Mouse (Mus musculus): ENCODE measurements around the gene Kynu. TPM values are rescaled to one million over a fixed set of nuclear protein-coding genes. Genes with fewer than 3 reads are reported as not detected.
A peak's percentile ranks its signal among the peaks of the same experiment; 100 is the strongest.

Gene Kynu
- total RNA-seq, 2 experiments from 2014 or later, result not detected

DNA sequence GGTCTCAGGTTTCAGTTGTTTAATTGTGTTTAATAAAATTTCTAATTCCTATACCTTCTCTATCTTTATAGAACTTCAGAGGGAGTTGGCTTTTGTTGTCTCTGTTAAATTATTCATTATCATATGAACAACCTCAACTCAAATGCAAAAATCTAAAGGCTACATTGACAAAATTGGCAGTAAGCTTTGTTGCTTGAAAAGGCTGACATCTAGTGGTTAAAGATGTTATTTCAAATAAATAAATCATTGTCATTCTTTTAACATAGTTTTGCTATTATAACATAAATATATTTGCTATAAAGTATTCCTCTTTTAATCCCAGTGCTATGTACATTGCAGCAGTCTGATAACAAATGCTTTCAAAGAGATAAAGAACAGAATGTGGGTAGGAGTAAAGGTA lies 81.4 kb downstream of the Kynu start:
- DNase-seq (ENCODE audit: low spot score in 2 of 2), result no peak

DNA sequence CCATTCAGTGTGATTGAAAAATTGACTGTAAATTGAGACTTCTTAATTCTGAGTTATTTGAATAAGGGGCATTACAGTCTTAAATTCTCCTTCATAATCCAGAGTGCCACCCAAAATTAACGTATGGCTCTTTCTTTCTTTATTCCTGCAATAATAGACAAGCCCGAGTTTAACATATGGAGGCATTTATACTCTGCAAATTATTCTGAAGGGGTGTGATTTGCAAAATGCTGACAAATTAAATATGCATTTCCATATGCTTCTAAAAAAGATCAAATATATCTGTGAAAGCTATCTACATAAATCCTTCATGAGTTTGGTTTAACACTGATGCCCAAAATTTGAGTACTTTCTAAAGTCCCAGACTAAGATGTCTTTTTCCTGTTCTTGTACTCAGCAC lies 91.8 kb downstream of the Kynu start:
- DNase-seq (ENCODE audit: low spot score in 2 of 2), result no peak

GRCm38 (mm10) chr2:43669588-43669987 lies 114.5 kb downstream of the Kynu start:
- no peak for DNase-seq (ENCODE audit: low spot score in 2 of 2)

- DNase-seq (ENCODE audit: low spot score in 2 of 2), result peak; percentile 51 to 87
Observed at GRCm38 (mm10) chr2:43673619-43674018, 118.5 kb downstream of the Kynu start.

DNA sequence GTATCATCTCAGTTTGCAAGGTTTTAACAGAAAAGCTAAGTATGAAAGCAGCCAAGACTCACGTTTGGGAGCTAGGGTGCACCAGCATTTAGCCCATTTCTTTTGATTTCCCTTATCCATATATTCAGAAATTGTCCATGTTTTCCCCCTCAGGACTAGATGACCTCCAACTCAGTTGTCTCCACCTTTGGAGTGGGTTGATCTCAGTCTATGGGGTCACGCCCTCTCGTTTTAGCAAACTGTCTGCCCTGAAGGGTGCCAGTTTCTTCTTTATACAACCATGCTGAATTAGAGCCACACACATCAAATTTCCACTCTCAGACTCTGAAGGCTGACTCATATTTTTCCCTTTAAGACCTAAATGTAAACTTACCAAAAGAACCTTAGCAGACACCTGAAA lies 119.0 kb downstream of the Kynu start:
- DNase-seq (ENCODE audit: low spot score in 2 of 2), result no peak

GRCm38 (mm10) chr2:43675277-43675676 lies 120.1 kb downstream of the Kynu start:
- no peak for DNase-seq (ENCODE audit: low spot score in 2 of 2)

- peak in 1 of 2 experiments; percentile 37 for DNase-seq (ENCODE audit: low spot score in 2 of 2)
Observed at GRCm38 (mm10) chr2:43690402-43690801, 135.3 kb downstream of the Kynu start.

DNA sequence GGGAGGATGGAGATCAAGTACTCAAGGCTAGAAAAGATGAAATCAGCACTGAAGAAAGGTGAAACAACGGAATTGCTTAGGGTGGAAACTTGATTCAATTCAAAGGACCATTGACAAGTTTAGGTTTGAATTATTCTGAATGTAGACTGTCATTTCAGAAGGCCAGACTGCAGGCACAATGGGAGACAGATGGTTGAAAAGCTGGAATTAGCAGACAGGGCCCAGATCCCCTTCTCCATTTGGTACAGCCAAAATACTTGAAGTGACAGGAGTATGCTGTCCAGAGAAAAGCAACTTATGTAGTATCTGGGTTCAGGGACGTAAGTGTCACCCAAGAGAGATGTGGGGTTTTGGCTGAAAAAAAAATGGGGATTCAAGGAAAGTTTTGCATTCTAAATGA lies 136.2 kb downstream of the Kynu start:
- DNase-seq (ENCODE audit: low spot score in 2 of 2), result peak; percentile 28 to 75

DNA sequence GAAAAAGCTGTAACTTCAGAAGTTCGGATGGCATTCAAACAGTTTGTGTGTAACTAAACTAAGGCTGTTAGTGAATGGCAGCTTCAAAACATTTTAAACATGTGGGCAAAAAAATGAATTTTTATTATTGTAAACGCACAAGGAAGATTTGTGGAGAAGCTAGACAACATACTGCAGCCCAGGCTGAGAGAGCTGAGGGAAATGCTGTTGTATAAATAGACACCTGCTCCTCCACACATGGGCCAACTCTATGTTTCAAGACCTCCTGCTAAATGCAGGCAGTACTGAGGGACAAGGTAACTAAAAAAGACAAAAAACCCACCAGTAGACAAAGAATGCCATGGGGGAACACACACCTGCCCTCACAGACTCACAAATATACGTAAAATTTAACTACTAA lies 140.5 kb downstream of the Kynu start:
- DNase-seq (ENCODE audit: low spot score in 2 of 2), result no peak

DNA sequence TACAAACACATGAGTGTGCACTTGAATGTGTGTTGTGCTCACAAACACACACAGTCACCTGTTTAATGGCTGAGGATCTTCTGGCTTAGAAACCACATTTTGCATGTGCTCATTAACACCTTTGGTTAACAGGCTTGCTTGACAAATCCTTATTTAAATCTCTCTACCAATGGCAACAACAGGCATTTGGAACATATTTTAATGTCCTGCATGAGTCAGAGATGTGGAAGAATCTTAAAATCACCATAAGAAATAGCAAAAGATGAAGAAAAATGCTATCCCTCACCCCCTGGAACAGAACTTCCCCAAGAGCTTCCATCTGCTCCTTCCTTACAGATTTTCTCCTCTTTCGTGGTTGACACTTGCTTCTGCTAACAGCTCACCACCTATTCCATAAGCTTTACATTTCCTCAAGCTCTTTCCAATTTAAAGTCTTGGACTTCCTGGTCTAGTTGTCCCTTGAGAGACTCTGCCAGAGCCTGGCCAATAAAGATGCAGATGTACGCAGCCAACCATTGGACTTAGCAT lies 157.5 kb downstream of the Kynu start:
- DNase-seq (ENCODE audit: low spot score in 2 of 2), result no peak

DNA sequence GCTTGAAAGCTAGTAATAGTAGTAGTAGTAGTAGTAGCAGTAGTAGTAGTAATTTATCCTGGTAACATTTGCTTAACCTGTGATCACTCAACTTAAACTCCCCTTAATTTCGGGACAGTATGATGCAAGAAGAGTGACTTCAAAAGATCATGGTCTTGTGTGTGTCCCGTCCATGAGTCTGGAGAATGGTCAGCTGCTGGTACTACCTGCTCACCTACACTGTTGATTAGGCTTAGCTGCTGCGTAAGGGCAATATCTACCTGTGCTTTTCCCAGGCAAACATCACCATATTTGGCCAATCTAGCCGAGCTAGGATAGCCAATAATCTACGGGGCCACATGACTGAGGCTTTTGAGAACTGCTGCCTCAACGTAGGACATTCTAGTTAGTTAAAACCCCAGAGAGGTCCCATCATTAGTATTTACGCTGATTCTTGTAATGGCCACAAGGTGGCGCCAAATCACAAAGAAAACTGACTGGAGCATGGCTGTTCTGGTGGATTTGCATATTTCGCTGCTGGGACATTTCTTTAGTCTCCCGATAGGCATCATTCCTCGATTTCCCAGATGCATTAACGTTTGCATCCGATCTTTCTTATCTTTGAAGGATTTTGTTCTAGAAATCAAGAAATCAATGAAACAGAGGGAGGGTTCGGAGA lies 167.4 kb downstream of the Kynu start:
- peak; percentile 44 to 87 for DNase-seq (ENCODE audit: low spot score in 2 of 2)

- DNase-seq (ENCODE audit: low spot score in 2 of 2), result no peak
Observed at GRCm38 (mm10) chr2:43723104-43723541, 168.0 kb downstream of the Kynu start.

GRCm38 (mm10) chr2:43727181-43727580 lies 172.1 kb downstream of the Kynu start:
- DNase-seq (ENCODE audit: low spot score in 2 of 2), result no peak

DNA sequence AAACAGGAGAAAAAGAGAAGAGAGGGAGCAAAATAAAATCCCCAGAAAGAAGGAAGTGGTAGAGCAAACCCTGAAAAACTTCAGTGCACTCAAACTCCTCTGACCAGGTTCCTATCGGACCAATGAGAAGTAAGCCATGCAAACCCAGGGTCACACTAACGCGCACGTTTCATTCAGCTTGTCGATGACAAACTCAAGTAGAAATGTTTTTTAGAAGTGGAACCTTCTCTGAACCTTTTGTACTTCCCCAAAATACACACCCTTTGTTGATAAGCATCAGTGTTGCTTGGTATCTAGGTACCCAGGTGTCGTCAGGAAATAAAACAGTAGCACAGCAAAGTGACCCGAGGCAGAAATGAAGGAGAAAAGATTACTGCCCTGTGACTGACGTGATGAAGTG lies 172.6 kb downstream of the Kynu start:
- no peak for DNase-seq (ENCODE audit: low spot score in 2 of 2)

- no peak for DNase-seq (ENCODE audit: low spot score in 2 of 2)
Observed at GRCm38 (mm10) chr2:43728831-43729230, 173.7 kb downstream of the Kynu start.

Other genes starting within 250 kb of the Kynu start
- 10 to 100 TPM; 10.9 to 11.4 TPM for gene Arhgap15, start 193.5 kb downstream of the Kynu start, total RNA-seq (2021)